Mouse (Mus musculus) layer of hippocampus, adult 9-10 months (tissue): ENCODE data around the gene Fbxo42.
"Not testable (repeated sequence)": the region's sequence is repeated elsewhere in the genome, so short reads cannot be mapped to it uniquely, and the experiment has no call there.

Experiments
- DNase-seq: peaks from one replicate; pipeline ENCODE4 v3.0.0; 2022; ENCODE audit warnings: low spot score

The Fbxo42 gene

DNA sequence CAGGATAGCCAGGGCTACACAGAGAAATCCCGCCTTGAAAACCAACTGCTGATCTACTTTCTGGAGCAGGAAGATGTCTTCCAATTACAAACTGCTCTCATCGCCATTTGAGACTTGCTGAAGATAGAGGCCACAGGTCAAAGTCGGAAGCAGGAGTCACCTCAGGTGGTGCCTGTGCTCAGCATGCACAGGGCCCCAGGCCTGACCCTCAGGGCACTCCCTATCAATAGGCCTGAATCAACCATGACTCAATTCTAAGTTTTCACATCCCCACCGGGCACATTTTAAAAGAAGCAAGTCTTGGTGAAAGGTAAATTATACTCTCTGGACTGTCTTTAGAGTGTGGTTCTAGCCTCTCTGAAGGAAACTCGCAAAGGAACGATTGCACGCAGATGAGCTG, 11.6 kb upstream of the Fbxo42 start:
- DNase-seq = no peak

- DNase-seq = not testable (repeated sequence)
These were observed 10.0 kb upstream of the Fbxo42 start for GRCm38 (mm10) chr4:141137740-141138139.

DNA sequence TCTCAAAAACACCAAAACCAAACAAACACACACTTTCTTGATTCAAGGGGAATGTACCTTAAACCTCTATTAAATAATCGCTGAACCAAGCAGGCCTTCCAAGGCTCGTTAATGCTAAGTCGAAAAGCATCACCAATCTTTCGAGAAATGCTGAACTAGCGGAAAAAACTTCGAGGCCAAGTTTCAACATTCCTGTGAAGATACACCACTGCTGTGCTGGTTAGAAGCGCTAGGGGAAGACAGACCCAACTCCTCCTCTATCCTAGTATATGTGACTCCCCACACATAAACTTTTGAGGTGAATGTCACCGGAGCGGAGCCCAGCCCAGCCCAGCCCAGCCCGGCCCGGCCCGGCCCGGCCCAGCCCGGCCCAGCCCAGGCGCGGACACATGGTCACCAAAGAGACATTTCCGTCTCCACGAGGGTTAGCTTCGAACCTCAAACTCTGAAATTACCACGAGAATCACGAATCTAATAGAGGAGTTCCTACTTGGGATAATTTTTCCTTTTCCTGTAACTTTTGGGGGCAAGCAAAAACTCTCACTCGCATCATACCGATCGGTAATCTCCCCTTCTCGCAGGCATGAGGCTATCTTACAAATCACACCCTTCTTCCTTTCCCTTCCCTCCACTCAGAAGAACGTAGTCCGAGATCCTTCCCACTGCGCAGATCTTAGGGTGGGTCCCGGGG, 9.1 kb upstream of the Fbxo42 start:
- no peak for DNase-seq

GRCm38 (mm10) chr4:141139116-141139970, 8.4 kb upstream of the Fbxo42 start, which contains the start of gene Szrd1:
TSS of gene Szrd1 (minus strand) at chr4:141139775.
- DNase-seq = peak; percentile 95

DNA sequence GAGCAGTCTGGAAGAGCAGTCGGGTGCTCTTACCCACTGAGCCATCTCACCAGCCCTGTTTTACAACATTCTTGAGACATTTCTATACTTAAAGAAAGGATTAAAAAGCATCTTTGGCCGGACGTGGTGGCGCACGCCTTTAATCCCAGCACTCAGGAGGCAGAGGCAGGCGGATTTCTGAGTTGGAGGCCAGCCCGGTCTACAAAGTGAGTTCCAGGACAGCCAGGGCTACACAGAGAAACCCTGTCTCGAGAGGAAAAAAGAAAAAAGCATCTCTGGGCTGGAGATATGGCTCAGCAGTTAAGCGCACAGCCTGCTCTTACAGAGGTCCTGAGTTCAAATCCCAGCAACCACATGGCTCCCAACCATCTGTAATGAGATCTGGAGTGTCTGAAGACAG, 7.4 kb upstream of the Fbxo42 start:
- not testable (repeated sequence) for DNase-seq

DNA sequence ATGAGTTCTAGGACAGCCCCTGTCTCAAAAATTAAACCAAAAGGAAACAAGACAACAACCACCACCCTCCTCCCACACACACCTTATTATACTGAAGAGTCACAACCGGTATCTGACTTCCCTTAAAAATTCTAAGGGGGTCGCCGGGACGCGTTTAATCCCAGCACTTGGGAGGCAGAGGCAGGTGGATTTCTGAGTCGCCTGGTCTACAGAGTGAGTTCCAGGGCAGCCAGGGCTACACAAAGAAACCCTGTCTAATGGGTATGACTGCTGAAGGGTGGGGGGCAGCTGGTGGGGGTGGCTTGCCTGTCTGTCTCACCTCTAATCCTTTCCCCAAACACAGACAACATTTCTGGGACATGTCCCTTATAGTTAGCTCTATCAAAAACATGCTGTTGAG, 6.7 kb upstream of the Fbxo42 start:
- DNase-seq = no peak

DNA sequence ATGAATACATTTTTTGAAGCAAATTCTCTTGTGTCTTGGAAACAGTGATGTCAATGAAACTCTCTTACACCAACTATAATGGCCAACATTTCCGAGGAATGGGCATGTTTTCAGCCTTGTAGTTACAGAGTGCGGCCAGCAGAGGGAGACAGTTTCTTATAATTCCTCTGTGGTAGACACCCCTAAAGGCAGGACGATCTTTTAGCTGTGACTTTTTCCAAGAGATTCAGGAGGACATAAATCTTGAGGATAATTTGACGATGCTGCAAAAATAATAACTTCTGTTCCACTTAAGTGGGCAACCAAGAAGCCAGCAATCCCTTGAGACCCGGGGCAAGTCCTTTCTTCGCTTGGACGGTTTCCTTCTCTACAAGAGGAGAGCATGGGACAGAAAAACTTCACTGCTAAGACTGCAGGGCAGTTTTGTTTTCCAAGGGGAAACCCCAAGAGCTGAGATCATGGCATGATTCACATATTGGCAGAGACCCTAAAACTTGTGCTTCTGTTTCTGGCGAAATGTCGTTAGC, 5.4 kb upstream of the Fbxo42 start:
- DNase-seq = peak; percentile 89

DNA sequence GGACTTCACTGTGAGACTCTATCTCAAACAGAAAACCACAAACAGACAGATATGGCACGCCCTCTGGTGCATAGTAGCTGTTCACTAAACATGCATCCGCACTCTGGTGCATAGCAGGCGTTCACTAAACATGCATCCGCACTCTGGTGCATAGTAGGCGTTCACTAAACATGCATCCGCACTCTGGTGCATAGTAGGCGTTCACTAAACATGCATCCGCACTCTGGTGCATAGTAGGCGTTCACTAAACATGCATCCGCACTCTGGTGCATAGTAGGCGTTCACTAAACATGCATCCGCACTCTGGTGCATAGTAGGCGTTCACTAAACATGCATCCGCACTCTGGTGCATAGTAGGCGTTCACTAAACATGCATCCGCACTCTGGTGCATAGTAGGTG, 2.6 kb upstream of the Fbxo42 start:
- DNase-seq = not testable (repeated sequence)

GRCm38 (mm10) chr4:141146491-141147033, 1.2 kb upstream of the Fbxo42 start:
- DNase-seq = no peak

DNA sequence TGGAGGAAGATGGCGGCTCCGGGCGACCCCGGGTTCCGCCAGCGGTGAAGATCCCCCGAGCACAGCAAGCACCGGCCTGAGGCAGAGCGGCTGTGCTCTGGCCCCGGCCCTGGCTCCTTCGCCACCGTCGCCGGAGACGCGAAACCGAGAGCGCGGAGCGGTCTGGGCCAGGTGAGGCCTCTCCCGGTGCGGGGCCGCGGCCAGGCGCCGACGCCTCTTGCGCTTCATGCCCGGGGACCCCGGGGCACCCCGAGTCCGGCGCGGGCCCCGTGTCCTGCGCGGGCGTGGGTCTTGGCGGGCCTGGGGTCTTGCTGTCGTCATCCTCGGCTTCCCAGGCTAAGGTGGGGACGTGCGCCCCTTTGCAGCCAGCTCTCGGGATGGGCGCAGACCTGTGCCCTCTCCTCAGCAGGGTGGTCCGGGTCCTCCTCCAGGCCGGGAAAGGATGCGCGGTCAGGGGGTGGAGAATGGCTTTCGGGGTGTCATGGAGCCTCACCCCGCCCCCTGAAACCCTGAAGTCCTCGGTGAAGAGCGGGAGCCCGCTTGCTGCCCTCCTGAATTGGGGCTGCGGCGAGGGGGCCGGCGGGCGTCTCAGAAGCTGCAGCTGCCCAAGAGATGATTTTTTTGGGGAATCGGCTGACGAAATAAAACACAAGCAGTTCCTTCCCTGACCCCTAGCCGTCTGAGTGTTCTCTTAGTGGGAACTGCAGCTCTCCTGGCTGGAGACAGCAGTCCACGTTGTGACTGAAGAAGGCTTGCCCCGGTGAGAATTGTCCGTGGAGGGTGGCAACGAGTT, 492 bp downstream of the Fbxo42 start:
- no peak for DNase-seq

DNA sequence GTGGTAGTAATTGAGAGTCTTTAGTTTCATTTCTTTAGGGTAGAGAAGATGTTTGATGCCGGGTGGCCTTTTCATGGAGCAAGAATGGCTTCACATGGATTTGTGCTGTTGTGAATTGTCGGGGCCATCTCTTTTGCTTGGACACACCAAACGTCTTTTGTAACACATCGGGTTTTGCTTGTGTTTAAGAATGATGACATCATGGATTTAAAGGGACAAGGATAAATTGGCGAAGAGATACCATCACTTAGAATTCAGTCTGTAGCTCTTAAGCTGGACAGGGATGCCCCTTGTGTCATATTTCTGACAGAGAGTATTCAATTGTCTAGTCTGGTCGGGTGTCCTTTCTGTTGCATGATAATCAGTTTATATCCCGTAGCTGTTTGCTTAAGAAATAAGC, 1.4 kb downstream of the Fbxo42 start:
- DNase-seq = no peak

- DNase-seq = no peak
These were observed 9.8 kb downstream of the Fbxo42 start for GRCm38 (mm10) chr4:141157485-141157884.

DNA sequence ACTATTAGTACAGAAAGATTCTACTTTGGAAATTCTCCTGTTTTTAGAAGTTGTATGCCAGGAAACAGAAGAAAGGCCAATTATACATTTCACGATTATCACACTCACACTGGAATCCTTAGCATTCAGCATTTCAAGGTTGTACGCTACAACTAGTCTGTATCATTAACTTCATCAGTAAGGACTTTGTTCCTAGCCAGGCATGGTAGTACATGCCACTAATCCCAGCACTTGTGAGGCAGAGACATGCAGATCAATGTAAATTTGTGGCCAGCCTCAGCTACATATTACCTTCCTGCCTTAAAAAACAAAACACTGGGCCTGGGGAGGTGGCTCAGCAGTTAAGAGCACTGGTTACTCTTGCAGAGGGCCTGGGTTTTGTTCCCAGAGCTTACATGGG, 10.9 kb downstream of the Fbxo42 start:
- DNase-seq = no peak

DNA sequence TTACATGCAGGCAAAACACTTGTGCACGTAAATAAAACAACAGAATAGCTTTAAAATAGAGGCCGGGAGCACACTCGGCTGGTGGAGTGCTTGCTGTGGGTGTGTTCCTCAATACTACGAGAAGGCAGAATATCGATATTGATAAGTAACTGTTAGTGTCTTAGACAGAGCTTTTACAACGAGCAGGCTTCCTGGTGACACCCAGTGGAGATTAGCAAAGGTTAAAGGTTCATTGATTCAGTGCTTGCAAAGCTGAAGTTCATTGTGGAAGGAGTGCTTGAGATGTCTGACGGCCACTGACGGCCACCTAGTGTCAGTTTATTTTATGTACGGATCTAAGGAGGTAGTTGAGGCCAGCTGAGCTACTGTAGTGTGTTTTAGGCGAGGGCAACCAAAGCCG, 11.4 kb downstream of the Fbxo42 start:
- no peak for DNase-seq

DNA sequence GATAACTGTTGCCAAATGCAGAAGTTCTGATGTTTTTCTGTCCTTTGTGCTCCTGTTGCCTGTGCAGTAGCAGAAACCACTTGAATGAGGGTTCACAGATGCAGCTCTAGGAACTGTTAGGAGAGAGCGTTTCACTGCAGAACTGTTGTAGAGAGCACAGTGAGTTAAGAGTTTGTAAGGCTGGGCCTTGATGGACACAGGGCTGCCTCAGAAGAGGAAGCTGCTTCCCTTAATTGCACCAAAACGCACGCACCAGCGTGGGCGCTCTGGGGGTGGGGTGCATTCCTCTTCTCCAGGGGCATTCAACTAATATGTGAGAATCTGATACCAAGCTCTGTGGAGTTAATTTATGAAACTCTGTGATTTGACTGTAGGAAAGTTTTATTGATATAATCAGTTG, 12.0 kb downstream of the Fbxo42 start:
- no peak for DNase-seq

DNA sequence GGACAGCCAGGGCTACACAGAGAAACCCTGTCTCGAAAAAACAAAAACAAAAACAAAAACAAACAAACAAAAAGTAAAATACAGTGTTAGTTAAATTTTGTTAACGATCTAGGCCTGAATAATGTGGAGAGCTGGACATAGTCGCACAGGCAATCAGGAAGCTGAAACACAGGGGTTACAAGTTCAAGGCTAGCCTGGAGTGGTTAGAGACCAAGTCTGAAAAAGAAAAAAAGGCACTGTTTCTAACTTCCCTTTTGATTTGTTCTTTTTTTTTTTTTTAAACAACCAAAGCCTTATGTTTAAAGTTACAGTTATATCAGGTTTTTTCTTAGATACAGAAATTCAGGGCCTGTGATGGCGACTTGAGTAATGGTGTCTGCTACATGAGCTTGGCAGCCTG, 12.5 kb downstream of the Fbxo42 start:
- DNase-seq = no peak

- DNase-seq = no peak
These were observed 14.0 kb downstream of the Fbxo42 start for GRCm38 (mm10) chr4:141161699-141162208.

- no peak for DNase-seq
These were observed 16.0 kb downstream of the Fbxo42 start for GRCm38 (mm10) chr4:141163729-141164128.

DNA sequence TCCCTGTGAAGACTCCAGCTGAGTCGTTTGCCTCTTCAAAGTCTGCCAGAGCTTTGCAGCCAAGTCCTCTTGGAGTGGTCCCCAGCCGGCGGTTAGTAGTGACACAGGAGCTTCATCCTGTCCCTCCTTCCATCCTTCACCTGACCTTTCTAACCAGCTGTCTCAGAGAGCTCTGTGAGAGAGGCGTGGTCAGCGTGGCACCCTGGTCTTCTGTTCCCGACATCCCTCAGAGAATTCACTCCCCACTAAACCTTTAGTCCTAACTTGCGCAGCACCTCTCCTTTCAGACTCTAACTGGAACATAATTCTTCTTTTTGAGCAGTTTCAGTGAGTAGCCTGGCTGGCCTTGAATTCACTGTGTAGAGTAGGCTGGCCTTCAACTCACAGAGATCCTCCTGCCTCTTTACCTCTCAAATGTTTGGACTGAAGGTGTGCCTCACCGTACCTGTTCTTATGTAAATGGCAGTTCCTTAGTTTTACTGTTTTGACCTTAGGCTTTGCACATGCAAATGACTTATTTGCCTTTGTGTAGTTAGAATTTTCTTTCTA, 18.1 kb downstream of the Fbxo42 start:
- DNase-seq = no peak

DNA sequence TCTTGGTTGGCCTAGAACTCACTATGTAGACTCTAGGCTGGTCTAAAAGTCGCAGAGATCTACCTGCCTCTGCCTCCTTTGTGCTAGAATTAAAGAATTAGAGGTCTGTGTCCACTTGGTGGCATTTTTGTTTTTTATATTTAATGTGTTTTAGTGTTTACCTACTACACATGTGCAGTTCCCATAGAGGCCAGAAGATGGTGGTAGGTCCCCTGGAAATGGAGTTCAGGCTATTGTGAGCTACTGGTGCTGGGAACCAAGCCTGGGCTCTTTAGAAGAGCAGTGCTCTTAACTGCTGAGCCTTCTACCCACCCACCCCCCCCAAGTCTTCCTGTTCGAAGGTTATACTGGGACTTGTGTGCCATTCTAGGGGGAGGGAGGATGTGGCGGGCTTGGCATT, 19.4 kb downstream of the Fbxo42 start:
- no peak for DNase-seq

- peak; percentile 4 for DNase-seq
These were observed 24.4 kb downstream of the Fbxo42 start for GRCm38 (mm10) chr4:141172121-141172520.

DNA sequence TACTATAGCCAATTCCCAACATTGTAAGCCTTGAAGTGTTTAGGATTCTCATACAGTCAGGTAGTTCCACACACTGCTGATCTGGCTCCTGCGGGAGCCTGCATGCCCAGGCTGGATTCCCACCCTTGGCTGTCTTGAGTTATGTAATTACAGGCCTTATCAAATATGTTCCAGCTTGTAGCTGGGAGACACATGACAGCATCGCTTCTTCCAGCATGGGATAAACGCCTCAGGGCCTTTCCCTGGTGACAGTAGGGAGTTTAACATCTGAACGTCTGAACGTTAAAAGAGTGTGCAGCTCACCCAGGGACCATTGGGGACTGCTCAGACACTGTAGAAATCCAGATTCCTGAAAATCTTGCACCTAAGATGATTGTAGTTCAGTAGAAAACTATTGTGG, 28.1 kb downstream of the Fbxo42 start:
- no peak for DNase-seq
